Mouse (Mus musculus): Measurements from ENCODE around the gene Gsto1. TPM values are rescaled to one million over a fixed set of nuclear protein-coding genes. Genes with fewer than 3 reads are reported as not detected.

Gsto1 gene
- polyA plus RNA-seq (2015; fragmentation: Nextera tagmentation; extraction: Ambion mirVana): 2,215 and 3,106 TPM in 2 replicates

- peak within 1 kb of the TSS; percentile 94 for H3K4me2 ChIP-seq (ENCODE audit: low read depth, low read length)
- no peaks in the 10 kb centered on the region for H3K27me3 ChIP-seq (ENCODE audit: control insufficient read depth, insufficient read depth, low read length)
- H3K27ac ChIP-seq (ENCODE audit: low read length): peak within 1 kb of the TSS; percentile 94
- peak; percentile 94 for ATAC-seq (ENCODE audit: insufficient read depth, low FRiP score)
- H3K9me3 ChIP-seq (replicated peaks; ENCODE audit: control insufficient read depth, low read length): no peaks in the 10 kb centered on the region
- H3K4me3 ChIP-seq (replicated peaks; ENCODE audit: low read length): peak within 1 kb of the TSS; percentile 78
- WGBS: under 1% methylated on average over 60 of the region's 60 CpGs
- H3K36me3 ChIP-seq (ENCODE audit: control insufficient read depth, insufficient read depth, low read length): no peaks in the 10 kb centered on the region; the same call in 1 of the 2 replicates
- H3K4me1 ChIP-seq (ENCODE audit: control insufficient read depth, insufficient read depth, low read length): peaks cover 15% of the 10 kb centered on the region
- H3K9ac ChIP-seq (ENCODE audit: low read length): peak within 1 kb of the TSS; percentile 93
Measured at GRCm38 (mm10) chr19:47854796-47855783, at the start of gene Gsto1. TSS of gene Gsto1 (plus strand) at chr19:47854970.

DNA sequence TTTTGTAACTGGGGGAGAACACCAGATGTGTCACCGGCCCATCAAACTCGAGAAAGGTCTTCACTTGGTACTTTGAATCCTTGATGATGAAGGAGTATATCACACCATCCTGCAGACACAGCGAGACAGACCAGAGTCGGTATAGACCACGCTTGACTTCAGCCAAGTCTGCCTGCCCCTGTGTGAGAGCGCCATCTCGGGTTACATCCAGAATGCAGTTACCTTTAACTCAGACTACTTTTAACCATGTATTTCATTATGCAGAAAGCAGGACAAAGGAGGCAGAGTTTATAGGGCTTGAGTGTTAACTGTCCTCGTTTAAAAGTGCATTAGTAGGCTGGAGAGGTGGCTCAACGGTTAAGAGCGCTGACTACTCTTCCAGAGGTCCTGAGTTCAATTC lies 42.7 kb upstream of the Gsto1 start:
- no peaks in the 10 kb centered on the region for H3K27me3 ChIP-seq (ENCODE audit: control insufficient read depth, insufficient read depth, low read length)
- WGBS: 76% methylated on average over 10 of the region's 10 CpGs
- no peak overlapping the region for H3K4me2 ChIP-seq (ENCODE audit: low read depth, low read length)
- no peaks in the 10 kb centered on the region for H3K4me1 ChIP-seq (ENCODE audit: control insufficient read depth, insufficient read depth, low read length)
- H3K4me3 ChIP-seq (replicated peaks; ENCODE audit: low read length): no peak overlapping the region
- H3K9me3 ChIP-seq (replicated peaks; ENCODE audit: control insufficient read depth, low read length): no peaks in the 10 kb centered on the region
- no peak overlapping the region for H3K27ac ChIP-seq (ENCODE audit: low read length)
- H3K9ac ChIP-seq (ENCODE audit: low read length): no peak overlapping the region
- no peak for ATAC-seq (ENCODE audit: insufficient read depth, low FRiP score)
- no peaks in the 10 kb centered on the region for H3K36me3 ChIP-seq (ENCODE audit: control insufficient read depth, insufficient read depth, low read length)

DNA sequence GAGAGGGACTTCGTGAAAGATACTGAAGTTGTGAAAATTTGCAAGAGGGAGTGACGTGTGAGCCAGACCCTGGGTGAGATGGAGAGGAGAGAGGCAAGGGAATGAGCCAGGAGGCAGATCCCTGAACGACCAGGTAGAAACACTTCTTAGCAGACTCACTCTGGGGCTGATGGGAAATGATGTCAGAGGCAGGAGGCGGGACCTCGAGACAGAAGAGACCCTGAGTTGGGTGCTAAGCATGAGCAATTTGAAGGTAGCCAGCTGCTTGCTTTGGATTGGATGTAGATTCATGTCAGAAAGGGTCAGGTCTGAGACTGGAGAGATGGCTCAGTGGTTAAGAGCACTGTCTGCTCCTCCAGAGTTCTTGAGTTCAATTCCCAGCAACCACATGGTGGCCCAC lies 40.0 kb upstream of the Gsto1 start:
- Histone ChIP-seq H3K4me1 (ENCODE audit: control insufficient read depth, insufficient read depth, low read length) (no peaks in the 10 kb centered on the region), H3K4me3 (replicated peaks; ENCODE audit: low read length) (no peak overlapping the region), H3K27ac (ENCODE audit: low read length) (no peak overlapping the region), H3K9me3 (replicated peaks; ENCODE audit: control insufficient read depth, low read length) (no peaks in the 10 kb centered on the region), H3K4me2 (ENCODE audit: low read depth, low read length) (no peak overlapping the region), H3K9ac (ENCODE audit: low read length) (no peak overlapping the region), H3K27me3 (ENCODE audit: control insufficient read depth, insufficient read depth, low read length) (no peaks in the 10 kb centered on the region), H3K36me3 (ENCODE audit: control insufficient read depth, insufficient read depth, low read length) (no peaks in the 10 kb centered on the region)
- WGBS: 86% methylated on average over 5 of the region's 5 CpGs
- no peak for ATAC-seq (ENCODE audit: insufficient read depth, low FRiP score)

DNA sequence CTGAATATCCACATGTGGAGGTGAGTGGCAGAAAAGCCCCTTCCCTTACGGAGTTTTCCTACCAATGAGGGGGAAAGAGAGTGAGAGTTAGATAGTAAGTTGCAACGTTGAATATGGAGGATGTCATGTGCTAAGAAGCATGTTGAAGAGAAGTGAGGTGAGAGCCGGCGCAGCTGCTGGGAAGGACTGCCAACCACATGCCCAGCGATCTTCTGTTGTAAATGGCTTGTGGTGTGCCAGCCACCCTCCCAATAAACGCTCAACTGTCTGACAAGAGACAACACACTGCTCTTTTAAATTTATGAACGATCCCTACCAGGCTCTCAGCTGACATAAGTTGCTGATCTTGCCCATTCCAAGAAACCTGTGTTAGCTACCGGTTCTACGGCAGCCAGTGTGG lies 37.1 kb upstream of the Gsto1 start:
- Histone ChIP-seq H3K4me3 (replicated peaks; ENCODE audit: low read length) (no peak overlapping the region), H3K36me3 (ENCODE audit: control insufficient read depth, insufficient read depth, low read length) (no peaks in the 10 kb centered on the region), H3K9ac (ENCODE audit: low read length) (no peak overlapping the region), H3K4me2 (ENCODE audit: low read depth, low read length) (no peak overlapping the region), H3K27ac (ENCODE audit: low read length) (no peak overlapping the region), H3K4me1 (ENCODE audit: control insufficient read depth, insufficient read depth, low read length) (peaks cover 4% of the 10 kb centered on the region; the same call in 1 of the 2 replicates), H3K9me3 (replicated peaks; ENCODE audit: control insufficient read depth, low read length) (no peaks in the 10 kb centered on the region), H3K27me3 (ENCODE audit: control insufficient read depth, insufficient read depth, low read length) (no peaks in the 10 kb centered on the region)
- 73% methylated on average over 9 of the region's 9 CpGs for WGBS
- ATAC-seq (ENCODE audit: insufficient read depth, low FRiP score): no peak

DNA sequence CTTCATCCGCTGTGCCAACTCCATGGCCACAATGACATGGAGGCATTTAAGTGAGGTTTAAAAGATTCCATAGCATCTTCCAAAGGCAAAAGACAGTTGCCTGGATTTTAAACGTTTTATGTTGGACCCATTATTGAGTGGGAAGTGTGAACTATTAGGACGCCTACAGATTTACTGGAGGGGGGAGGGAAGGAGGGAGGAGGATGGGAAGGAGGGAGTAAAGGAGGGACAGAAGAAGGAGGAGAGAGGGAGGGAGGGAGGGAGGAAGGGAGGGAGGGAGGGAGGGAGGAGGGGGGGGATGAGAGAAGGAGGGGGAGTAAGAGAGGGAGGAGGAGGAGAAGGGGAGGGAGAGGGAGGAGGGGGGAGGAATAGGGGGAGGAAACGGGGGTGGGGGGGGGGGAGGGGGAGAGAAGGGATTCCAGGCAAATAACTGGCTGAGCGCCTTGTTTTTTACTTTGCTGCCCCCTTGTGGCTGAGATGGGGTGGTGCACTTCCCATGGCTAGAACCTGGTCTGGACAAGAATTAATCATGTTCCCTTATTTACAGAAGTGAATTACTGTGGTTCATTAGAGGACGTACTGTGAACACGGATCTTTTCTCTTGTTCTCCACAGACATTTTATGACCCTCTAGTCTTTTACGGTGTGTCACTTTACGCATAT lies 33.8 kb upstream of the Gsto1 start:
- Histone ChIP-seq H3K27ac (ENCODE audit: low read length) (no peak overlapping the region), H3K9ac (ENCODE audit: low read length) (no peak overlapping the region), H3K4me1 (ENCODE audit: control insufficient read depth, insufficient read depth, low read length) (peaks cover 4% of the 10 kb centered on the region; the same call in 1 of the 2 replicates), H3K27me3 (ENCODE audit: control insufficient read depth, insufficient read depth, low read length) (no peaks in the 10 kb centered on the region), H3K9me3 (replicated peaks; ENCODE audit: control insufficient read depth, low read length) (no peaks in the 10 kb centered on the region), H3K36me3 (ENCODE audit: control insufficient read depth, insufficient read depth, low read length) (no peaks in the 10 kb centered on the region), H3K4me2 (ENCODE audit: low read depth, low read length) (peak overlapping the region; percentile 43), H3K4me3 (replicated peaks; ENCODE audit: low read length) (no peak overlapping the region)
- WGBS: 18% methylated on average over 8 of the region's 9 CpGs
- peak; percentile 54 for ATAC-seq (ENCODE audit: insufficient read depth, low FRiP score)

GRCm38 (mm10) chr19:47821494-47821872 lies 33.3 kb upstream of the Gsto1 start:
- ATAC-seq (ENCODE audit: insufficient read depth, low FRiP score): no peak
- peak overlapping the region; percentile 43 for H3K4me2 ChIP-seq (ENCODE audit: low read depth, low read length)
- peaks cover 4% of the 10 kb centered on the region; the same call in 1 of the 2 replicates for H3K4me1 ChIP-seq (ENCODE audit: control insufficient read depth, insufficient read depth, low read length)
- H3K9ac ChIP-seq (ENCODE audit: low read length): no peak overlapping the region
- H3K27ac ChIP-seq (ENCODE audit: low read length): no peak overlapping the region
- WGBS: 48% methylated on average over 7 of the region's 7 CpGs
- no peaks in the 10 kb centered on the region for H3K36me3 ChIP-seq (ENCODE audit: control insufficient read depth, insufficient read depth, low read length)
- H3K27me3 ChIP-seq (ENCODE audit: control insufficient read depth, insufficient read depth, low read length): no peaks in the 10 kb centered on the region
- no peak overlapping the region for H3K4me3 ChIP-seq (replicated peaks; ENCODE audit: low read length)
- no peaks in the 10 kb centered on the region for H3K9me3 ChIP-seq (replicated peaks; ENCODE audit: control insufficient read depth, low read length)

- Histone ChIP-seq H3K9me3 (replicated peaks; ENCODE audit: control insufficient read depth, low read length) (no peaks in the 10 kb centered on the region), H3K36me3 (ENCODE audit: control insufficient read depth, insufficient read depth, low read length) (no peaks in the 10 kb centered on the region), H3K9ac (ENCODE audit: low read length) (no peak overlapping the region; the same call in 1 of the 2 replicates), H3K4me1 (ENCODE audit: control insufficient read depth, insufficient read depth, low read length) (peaks cover 4% of the 10 kb centered on the region; the same call in 1 of the 2 replicates), H3K27me3 (ENCODE audit: control insufficient read depth, insufficient read depth, low read length) (no peaks in the 10 kb centered on the region), H3K4me2 (ENCODE audit: low read depth, low read length) (no peak overlapping the region), H3K4me3 (replicated peaks; ENCODE audit: low read length) (no peak overlapping the region), H3K27ac (ENCODE audit: low read length) (no peak overlapping the region)
- WGBS: 19% methylated on average over 8 of the region's 8 CpGs
- no peak for ATAC-seq (ENCODE audit: insufficient read depth, low FRiP score)
Measured at GRCm38 (mm10) chr19:47822143-47822796, 32.5 kb upstream of the Gsto1 start.

GRCm38 (mm10) chr19:47824026-47824425 lies 30.7 kb upstream of the Gsto1 start:
- H3K4me3 ChIP-seq (replicated peaks; ENCODE audit: low read length): no peak overlapping the region
- H3K4me2 ChIP-seq (ENCODE audit: low read depth, low read length): no peak overlapping the region
- no peak overlapping the region for H3K9ac ChIP-seq (ENCODE audit: low read length)
- peak overlapping the region; percentile 84; the same call in 1 of the 2 replicates for H3K27ac ChIP-seq (ENCODE audit: low read length)
- no peaks in the 10 kb centered on the region for H3K36me3 ChIP-seq (ENCODE audit: control insufficient read depth, insufficient read depth, low read length)
- peak; percentile 30; the same call in 1 of the 2 replicates for ATAC-seq (ENCODE audit: insufficient read depth, low FRiP score)
- H3K27me3 ChIP-seq (ENCODE audit: control insufficient read depth, insufficient read depth, low read length): no peaks in the 10 kb centered on the region
- no peaks in the 10 kb centered on the region for H3K9me3 ChIP-seq (replicated peaks; ENCODE audit: control insufficient read depth, low read length)
- WGBS: 73% methylated on average over 5 of the region's 5 CpGs
- H3K4me1 ChIP-seq (ENCODE audit: control insufficient read depth, insufficient read depth, low read length): peaks cover 4% of the 10 kb centered on the region; the same call in 1 of the 2 replicates
